Mouse (Mus musculus) spleen, postnatal 14 days (tissue): ENCODE measurements around the gene Htatsf1.

Experiments
- DNase-seq, 2 experiments: peaks; one replicate each; pipeline ENCODE4 v3.0.0; 2021 to 2022; ENCODE audit warnings: low spot score in 2 of 2

Gene Htatsf1

DNA sequence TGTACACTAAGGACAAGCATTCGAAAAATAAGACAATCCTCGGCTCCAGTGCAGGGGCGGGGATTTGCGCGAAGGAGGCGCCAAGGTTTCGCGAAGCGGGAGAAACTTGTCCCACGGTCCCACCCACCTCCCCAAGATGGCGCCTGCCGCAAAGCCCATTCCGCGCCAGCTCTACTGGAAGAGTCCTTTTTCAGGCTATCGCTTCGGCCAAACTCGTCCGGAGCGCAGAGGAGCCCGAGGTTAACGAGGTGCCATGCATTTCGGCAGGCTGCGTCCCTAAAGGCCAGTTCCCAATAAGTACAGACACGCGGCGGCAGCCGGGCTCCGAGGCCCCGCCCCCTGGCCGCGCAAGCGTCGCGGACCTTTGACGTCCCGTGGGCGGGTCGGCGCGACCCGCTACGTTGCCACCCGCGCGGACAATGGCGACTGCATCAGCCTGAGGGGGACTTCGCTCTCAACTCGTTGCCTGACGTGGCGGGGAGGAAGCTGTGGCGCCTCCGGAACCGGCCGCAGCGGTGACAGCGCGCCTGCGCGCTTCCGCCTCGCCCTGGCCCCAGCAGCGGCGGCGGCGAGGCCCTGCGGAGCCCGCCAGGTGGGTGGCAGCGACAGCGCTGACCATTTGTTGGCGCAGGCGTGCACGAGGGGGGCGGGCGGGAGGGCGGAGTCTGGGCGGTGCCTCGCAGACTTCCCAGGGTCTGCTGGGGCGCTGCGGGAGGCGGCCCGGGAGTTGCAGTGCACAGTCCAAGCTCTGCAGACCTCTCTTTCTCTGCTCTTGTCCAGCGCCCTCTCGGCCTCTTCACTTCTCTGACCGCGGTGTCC is at the start of gene Htatsf1:
Gene Htatsf1, plus strand, starts transcription at position 410 of the 819 bp plus-strand sequence.
- DNase-seq, result peak; percentile 43 to 71

DNA sequence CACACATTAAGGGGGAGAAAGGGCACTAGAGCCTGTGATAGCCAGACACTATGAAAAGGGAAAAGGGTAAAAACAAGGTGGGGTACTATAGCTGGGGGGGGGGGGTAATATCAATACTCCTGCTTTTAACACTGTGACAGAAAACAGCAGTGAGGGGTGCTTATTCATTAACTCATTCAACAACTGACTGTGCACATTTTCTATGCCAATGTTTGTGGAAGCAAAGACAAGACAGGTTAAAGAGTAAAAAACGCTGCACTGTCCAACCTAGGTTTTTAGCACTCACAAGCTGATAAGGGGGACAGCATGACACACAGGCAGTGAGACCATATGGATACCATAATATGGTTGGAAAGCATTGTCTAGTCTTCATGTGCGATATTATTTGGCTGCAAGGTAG is 40.5 kb upstream of the Htatsf1 start:
- no peak for DNase-seq

DNA sequence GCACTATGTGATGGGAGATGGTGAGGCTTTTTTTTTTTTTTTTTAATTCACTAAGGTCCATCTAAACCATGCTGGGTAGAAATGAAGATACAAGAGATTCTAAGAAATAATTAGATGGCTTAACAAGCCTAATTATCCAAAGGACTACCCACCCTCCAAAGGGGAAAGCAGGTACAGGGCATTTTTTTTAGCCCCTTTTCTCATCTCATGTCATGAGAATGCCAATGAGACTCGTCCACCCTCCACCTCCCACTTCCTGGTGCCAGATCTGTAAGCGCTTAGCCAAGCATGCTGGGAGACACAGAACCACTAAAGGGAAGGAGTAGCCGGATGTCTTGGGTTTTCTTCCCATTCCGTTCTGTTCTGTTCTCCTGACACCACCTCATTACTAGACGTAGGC is 10.6 kb upstream of the Htatsf1 start, which contains the start of gene Brs3:
Gene Brs3, plus strand, starts transcription at position 301 of the 400 bp plus-strand sequence.
- no peak for DNase-seq

DNA sequence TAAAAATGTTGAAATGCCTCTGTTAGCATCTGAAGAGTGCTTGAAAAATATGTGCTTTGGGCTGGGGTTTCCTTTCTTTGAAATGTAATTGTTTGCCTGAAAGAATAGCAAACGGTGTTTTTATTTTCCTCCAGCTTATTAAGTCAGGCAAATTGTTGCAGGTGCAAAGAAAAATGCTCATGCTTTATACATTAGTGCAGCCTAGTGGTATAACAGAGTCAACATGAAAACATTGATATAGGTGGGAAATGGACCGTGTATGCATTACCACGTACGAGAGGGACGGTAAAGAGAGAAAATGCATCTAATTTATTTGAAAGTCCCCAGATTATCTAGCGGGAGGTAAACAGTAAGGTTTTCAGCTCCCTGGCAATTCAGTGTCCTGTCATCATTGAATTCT is 9.5 kb upstream of the Htatsf1 start:
- no peak for DNase-seq

DNA sequence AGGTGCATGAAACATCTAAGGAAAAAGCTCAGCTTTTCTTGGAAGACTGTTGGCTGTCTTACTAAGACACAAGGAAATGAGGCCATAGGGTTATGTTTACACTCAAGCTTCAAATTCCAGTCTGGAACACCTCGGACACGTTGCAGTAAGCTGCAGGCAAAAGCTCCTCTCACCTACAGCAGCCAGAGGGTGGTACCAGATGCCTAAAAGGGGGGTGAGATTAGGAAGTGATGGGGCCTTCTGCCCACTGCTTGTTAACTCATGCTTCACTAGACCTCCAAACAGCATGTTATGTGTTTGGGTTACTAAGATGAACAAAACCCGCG is 572 bp upstream of the Htatsf1 start:
- DNase-seq, result no peak

DNA sequence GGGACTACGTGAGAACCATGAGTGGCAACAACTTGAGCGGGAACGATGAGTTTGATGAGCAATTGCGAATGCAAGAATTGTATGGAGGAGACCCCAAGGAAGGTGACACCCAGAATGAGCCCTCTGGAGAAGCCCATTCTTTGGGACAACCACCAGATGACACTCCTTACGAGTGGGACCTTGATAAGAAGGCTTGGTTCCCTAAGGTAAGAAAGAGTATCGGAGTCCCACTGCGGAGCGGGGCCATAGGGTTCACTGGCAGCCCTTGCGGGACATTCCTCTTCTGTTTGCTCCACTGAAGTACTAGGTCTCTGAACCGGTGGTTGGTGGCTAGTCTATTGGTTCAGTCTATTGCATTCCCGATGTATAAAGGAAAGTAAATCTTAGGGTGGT is 606 bp downstream of the Htatsf1 start:
- no peak for DNase-seq

DNA sequence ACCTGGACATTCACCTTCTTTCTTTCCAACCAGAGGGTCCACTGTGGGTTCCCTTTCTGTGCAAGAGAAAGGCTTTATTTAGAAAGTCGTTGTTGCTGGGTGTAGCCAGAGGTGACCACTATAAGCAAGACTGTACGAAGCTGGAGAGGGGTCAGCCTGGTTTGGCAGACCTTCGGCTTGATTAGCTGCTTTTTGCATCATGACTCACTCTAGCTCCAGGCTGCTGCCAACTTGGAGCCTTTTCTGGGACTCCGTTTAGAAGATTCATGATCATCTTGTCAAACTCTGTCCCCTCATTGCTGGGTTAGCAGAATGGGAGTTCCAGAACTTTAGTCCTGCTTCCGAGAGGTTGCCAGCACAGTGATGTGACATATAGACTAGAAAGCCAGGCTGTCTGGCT is 28.1 kb downstream of the Htatsf1 start:
- no peak for DNase-seq

DNA sequence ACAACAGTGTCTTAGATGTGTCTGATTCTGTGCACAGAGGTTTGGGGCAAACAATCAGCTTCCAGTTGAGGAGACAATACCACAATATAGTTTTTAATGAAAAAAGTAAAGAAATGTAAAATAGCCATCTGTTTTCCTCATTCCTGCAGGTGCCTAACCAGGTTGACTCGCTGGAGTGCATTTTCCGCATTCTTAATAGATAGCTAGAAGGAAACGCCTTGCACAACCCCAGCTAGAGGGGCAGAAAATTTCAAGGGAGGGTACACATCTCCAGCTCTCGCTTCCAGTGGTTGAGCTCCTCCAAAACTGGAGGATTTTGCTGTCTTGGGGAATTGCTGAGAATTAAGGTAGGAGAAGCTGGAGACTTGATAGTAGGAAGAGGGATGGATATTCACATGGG is 34.4 kb downstream of the Htatsf1 start, which contains the start of gene Vgll1:
Gene Vgll1, plus strand, starts transcription at position 301 of the 400 bp plus-strand sequence.
- DNase-seq, result no peak

DNA sequence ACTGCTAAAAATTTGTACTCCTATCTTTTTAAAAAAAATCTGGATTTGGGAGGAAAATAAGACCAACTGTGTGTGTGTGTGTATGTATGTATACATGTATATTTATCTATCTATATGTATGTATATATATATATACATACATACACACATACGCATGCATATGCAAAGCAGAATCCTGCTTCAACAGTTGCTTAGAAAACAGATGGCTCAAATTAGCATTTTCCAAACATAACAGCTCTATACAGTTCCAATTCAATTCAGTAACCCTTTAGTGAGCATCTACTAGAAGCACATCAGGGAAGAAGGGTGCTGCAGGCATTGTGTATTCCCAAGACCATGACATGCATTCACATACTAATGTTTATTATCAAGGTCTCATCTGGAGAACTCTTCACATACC is 50.0 kb downstream of the Htatsf1 start:
- no peak for DNase-seq

DNA sequence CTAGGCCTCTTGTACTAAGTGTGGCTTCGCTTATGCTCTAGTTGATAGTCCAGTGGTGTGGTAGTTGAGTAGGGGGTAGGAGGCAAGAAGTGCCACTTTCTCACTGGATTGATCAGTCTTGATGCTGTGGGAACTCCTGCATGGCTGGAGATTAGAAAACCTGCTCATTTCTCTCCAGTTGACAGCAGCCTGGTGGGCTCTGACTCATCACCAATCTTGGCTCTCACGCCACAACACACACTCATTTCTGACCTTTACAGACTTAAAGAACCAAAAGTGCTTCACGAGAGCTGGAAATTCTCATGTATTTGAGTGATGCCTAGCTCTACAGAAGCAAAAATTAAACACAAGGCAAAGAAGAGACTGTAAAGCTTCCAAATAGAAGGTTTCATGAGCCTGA is 53.6 kb downstream of the Htatsf1 start:
- no peak for DNase-seq
